Mouse (Mus musculus): ENCODE data around the gene Pth1r.
"Not testable (repeated sequence)": the region's sequence is repeated elsewhere in the genome, so short reads cannot be mapped to it uniquely, and the experiment has no call there.

Pth1r gene

DNA sequence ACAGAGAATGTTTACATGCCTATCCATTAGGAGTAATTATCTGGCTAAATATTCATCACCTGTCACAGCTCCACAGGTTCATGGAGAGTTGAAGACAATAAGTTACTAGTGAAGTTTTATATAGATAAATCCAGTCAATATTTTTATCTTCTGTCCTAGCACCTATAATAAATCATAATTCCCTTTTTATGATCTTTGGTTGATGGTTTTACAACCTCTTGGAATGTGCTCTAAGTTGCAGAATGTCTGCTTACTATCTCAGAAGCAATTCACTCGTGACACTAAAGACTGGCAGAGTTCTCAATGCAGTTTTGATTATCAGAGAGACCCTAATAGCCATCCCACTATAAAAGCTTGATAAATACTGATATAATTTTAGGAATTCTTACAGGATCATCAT lies 33.6 kb downstream of the Pth1r start:
- DNase-seq (ENCODE audit: low spot score) = no peak

DNA sequence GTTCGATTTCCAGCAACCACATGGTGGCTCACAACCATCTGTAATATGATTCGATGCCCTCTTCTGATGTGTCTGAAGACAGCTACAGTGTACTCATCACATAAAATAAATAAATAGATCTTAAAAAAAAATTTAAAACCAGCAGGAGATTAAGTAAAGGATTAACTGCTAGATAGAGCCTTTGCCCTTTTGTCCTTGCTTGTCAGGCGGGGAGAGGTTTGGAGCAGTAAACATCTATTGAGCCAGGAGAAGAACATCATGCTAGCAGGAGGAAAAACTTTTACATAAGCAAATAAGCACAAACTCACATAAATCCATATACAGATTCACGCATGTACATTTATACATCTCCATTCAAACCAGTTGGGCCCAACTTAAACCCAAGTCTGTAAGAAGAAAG lies 34.4 kb downstream of the Pth1r start:
- DNase-seq (ENCODE audit: low spot score) = no peak

DNA sequence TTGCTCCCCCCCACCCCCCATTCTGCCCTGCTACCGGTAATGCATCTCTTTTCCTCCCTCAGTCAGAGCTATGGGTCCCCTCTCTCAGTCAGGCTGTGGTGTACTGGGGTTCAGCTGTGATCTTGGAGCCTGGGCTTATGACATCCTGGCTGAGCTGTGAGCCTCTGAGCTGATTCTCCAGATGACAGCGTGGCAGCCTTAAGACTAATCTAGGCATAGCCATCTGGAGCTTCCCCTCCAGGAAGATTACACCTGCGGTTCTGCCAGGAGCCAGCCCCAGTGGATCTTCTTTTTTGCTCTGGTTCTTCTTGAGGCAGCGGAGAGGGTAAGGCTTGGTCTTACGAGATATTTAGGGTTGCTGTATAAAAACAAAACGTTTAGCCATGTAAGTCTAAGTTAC lies 34.9 kb downstream of the Pth1r start:
- DNase-seq (ENCODE audit: low spot score) = no peak

DNA sequence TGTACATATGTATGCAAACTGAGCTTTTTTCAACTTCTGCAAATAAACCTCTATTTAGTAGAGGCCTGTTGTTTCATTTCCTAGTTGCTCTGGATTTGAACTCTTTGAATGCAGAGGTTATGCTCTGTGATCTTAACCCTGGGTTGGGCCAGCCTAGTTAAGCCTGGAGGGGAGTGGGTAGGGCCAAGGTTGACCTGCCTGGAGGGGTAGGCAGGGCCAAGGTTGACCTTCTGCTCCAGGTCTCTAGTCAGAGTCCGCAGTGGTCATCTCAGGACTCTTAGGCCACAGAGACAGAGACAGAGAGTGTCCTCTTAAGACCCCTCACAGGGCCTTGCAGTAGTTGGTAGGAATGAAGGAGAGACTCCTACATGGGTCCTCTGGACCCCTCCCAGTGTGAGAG lies 35.4 kb downstream of the Pth1r start:
- DNase-seq (ENCODE audit: low spot score) = no peak

DNA sequence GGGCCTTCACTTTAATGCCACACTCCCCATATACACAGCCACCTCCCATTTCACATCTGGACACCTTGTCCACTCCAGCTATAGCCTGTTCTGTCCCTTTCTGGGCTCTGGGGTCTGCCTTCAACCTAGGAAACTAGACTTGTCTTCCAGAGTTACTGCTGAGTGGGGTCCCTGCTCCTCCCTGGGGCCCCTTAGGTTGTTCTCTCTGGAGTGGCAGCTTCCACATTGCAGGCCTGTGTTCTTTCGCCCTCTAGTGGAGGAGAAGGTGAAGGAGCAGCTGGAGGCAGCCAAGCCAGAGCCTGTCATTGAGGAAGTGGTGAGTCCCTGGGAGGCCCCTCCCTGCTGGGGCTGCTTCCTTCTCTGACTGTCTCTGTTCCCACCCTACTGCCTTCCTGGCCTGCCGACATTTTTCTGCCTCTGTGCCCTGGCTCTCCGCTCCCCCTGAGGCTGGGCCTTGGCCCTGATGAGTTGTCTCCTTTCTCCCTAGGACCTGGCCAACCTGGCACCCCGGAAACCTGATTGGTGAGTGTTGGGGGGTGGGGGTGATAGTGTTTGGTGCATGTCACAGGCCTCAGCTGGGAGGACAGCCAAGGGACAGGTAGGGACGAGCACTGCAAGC lies 37.2 kb downstream of the Pth1r start:
- peak; percentile 63 for DNase-seq (ENCODE audit: low spot score)

DNA sequence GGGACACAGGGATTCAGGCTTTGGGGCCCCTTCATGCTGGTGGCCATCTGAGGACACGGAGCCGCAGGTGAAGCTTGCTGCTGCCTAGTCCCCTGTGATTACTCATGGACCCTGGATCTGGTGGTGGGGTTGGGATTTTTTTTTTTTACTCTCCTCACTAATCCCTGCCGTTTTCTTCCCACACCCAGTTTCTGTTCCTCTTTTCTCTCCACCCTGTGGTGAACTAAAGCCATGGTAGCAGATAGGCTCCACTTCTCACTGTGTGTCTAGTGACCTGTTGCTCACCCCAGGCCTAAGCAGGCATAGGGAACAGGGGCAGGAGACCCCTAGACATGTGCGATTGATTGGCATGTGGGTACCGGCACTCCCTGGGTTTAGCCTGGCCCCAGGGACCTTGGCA lies 40.2 kb downstream of the Pth1r start:
- DNase-seq (ENCODE audit: low spot score) = no peak

DNA sequence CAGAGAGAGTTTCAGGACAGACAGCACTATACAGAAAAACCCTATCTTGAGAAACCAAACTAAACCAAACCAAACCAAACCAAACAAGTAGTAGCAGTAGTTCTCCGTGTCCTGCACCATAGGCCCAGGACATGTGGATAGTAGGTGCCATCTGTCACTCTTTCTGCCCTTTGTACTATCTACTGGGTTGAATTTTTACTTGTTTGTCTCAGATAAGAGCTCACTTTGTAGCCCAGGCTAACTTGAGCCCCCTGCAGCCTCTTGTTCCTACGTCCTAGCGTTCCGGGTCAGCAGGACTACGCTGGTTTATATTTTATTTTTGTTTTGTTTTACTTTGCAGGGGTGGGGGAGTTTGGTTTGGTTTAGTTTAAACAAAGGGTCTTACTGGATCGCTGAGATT lies 43.0 kb downstream of the Pth1r start:
- no peak for DNase-seq (ENCODE audit: low spot score)

DNA sequence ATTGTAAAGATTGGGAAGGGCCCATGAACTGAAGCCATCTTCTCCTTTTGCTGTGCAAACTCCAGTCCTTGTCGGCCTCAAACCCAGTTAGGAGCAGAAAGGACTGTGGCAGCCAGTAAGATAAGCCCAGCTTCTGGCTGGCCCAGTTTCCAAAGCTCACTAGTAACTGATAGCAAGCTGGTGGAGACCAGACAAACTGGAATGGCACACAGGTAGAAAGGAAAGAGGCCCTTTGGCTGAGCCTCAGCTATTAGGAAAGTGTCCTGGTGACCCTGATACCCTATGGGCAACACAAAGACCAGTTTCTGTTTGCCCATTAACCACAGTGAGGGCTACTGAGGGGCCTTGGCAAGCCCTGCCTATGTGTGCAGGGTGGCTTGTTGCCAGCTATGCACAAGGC lies 44.1 kb downstream of the Pth1r start:
- DNase-seq (ENCODE audit: low spot score) = no peak

DNA sequence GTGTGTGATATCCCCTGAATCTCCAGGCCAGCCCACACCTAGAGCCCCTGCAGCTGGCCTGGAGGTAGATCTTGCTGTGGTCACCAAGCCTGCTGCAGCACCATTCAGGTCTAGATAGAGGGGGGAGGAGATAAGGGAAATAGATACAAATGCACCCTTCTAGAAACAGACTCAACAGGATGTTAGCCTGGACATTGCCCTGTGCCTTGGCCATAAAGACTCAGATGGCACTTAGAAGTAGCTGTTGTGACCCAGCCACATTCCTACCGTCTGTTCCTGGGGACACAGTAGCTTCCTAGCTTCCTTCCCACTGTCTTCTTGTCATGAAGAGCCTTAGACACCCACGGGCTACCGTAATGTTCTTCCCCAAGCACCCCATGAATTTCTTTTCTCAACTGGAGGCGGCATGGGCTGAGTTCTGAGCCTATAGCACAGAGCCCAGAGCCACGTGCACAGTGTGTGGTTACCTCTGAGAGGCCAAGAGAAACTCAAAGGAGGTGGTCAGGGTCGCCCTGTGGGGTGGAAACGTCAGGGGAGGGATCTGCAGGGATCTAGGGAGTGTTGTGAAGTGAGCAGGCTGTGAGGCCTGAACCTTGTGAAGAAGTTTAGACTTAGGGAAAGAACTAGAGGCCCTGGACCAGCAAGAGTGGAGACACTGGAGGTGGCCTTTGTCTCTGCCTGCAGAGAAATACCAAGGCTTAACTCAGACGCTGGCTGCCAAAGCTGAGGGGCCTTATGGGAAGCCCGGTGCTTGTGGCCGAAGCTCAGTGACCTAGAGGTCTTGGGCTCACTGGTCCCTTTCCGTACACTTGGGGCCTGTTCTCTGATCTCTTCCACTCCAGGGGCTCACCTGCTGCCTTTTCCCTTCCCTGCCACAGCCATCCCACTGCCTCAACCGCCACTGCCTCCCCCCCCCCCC lies 45.6 kb downstream of the Pth1r start:
- no peak for DNase-seq (ENCODE audit: low spot score)

DNA sequence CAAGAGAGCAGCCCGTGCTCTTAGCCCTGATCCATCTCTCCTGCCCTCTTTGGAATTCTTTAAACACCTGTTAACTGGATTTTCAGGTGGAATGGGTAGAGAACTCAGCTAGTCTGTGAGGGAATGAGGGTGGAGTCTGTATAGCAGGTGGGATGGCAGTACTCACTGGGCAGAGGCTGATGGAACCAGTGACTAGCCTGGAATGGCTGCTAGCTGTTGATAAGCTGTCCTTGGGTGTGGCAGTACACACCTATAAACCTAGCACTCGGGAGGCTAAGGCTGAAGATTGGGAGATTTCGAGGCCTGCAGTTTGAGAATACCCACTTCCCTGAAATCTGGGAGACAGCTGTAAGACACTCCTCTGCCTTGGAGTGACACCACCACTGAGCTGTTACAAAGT lies 47.4 kb downstream of the Pth1r start:
- no peak for DNase-seq (ENCODE audit: low spot score)

DNA sequence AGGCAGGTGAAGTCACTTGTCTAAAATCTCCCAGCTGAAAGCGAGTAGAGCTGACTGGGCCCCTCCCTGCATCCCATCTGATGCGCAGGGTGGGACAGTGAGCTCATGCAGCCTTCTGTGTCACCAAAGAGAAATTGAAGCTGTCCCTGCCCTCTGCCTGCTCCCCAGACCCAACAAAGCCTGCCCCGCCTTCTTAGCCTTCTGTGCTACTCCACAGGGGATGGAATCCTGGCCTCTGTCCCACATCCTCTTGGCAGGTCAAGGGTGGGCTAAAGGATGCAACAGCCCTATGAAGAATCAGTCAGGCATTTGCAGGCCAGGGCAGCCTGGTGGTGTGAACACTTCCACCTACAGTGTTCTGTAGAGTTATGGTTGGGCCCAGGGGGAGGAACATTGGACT lies 49.5 kb downstream of the Pth1r start:
- DNase-seq (ENCODE audit: low spot score) = no peak

DNA sequence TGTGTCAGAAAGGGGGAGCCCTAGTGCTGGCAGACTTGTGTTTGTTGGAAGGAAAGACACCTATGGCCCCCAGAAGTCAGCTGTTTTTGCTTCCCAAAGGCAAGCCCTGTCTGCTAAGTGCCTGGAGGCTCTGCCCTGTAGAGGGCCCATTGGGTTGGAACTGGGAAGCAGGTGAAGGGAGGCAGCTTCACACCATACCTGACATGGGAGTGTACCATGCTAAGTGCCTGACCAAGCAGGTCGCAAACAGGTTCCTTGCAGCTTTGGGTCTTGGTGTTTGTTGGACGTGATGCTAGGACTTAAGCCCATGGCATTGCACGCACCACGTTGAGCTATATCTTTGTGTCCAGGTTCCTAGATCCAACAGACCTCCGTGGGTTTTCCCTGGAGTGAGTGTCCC lies 50.5 kb downstream of the Pth1r start:
- DNase-seq (ENCODE audit: low spot score) = no peak

DNA sequence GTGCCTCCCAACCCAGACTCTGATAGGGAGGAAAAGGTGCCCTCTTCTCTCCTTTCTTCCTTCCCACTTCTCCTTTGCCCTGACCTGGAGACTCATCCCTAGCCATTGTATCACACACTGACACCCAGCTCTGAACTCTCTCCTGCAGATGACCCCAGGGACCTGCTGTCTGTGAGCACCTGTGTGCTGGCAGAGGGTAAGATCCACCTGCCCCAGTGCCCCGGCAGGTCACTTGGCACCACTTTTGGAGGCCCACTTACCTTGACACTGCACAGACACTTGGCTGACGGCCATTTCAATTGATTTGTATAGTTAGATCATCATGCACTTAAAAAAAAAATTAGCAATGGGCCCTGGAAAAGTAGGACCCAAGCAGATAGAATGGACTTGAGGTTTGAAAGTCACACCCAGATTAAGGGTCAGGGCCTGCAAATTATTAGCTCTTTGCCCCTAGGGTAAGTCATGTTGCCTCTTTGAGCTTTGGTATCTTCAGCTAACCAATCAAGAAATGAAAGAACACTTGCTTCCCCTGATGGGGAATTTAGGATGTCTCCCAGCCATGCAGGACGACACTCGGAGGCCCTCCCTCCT lies 51.7 kb downstream of the Pth1r start:
- no peak for DNase-seq (ENCODE audit: low spot score)

DNA sequence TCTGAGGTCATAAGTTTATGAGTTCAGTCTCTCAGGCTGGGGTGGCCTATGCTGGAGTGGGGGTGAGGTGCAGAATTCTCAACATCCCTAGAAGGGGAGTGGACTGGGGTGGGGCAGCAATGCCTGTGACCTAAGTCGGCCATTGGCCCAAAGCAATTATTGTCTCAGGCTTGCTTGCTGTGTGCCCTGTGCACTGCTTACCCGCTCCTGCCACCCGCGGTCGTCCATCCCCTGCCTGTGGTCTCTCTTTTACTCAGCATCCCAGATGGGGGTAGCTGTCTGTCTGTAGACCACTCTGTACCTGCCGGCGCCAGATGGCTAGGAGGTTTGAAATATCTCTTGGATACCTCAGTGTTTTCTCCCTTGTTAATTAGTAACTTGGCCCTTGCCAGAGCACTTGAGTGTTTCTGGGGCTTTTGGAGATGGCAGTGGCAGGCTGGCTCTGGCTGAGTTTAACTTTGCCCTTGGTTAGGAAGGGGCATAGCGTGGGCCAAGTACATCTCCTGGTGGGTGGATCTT lies 57.6 kb downstream of the Pth1r start:
- no peak for DNase-seq (ENCODE audit: low spot score)

DNA sequence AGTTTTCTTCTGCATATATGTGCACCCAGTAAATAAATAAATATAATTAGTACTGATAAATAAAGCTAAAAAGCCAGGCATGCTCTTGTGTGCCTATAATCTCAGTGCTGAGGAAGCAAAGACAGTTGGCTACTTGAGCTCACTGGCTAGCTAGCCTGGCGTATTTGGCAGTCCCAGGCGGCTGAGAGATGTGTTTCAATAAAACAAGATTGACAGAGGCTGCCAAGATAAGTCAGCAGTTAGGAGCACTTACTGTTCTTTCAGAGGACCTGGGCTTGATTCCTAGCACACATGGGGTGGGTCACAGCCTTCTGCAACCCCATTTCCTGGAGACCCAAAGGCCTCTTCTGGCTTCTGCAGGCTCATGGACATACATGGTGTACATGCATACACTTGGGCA lies 59.1 kb downstream of the Pth1r start:
- DNase-seq (ENCODE audit: low spot score) = no peak

DNA sequence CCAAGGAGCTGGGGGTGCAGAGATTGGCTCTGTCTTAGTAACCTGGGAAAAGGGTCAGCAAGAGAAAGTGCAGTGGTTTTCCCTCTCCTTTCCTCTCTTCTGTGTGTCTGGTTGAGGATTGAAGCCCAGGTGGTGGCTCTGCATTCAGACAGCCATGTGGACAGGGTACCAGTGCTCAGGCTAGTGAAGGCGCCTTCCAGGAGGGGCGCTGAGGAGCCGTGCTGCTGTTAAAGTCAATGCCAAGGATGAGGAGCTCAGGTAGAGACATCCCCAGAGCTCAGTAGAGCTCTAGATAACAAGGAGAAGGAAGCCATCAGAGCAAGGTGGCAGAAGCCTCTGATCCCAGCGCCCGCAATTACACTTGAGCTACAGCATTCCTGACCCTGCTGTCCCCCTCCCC lies 59.9 kb downstream of the Pth1r start:
- DNase-seq (ENCODE audit: low spot score) = no peak

DNA sequence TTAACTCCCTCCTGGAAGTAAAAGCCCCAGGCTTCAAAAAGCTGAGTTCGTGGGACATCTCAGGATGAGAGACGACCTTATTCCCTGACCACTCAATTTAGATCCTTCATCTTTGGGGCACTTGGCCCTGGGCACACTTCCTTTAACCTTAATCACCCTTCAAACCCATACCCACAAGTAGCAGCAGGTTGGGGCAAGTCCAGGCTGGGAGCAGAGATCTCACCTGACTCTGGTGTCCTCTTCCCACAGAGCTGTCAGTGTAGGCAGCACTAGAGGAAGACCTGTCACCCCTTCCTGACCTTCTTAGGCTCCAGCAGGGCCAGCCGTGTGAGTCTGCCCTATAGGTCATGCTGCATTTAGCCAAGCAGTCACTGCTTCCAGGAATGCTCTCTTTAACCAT lies 60.5 kb downstream of the Pth1r start:
- no peak for DNase-seq (ENCODE audit: low spot score)

DNA sequence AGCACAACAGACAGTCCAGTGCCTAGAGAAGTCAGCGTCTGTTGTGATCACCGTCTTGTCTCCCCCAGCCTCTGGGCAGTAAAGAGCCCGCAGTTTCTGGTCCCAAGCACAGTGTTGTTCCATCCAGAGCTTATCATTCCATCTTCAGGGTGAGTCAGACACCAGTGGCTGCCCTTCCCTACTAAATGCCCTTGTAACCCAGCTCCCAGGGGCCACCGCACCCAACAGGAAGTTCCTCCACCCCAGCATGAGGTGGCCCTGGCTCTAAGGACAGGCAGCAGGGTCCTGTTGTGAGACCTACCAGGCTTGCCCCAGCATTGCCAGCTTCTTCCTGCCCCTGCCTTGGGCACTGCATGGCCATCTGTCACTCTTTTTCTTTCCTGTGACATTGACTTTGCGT lies 61.4 kb downstream of the Pth1r start:
- DNase-seq (ENCODE audit: low spot score) = no peak

DNA sequence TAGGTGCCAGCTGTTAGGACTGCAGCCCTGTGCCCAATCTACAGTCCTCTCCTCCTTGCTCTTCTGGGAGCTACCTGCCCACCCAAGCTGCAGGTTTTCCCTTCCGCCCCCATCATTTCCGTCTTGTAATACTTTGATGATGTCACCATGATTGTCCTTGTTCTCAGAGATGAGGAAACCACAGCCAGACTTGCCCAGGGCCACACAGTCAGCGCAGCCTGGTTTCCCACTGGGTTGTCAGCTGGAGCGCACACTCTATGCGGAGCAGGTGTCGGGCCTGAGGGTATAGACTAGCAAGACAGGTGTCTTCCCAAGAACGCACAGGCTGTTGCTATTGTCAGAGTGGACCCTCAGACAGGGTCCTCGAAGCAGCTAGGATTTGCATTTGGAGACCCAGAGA lies 61.8 kb downstream of the Pth1r start:
- DNase-seq (ENCODE audit: low spot score) = no peak

DNA sequence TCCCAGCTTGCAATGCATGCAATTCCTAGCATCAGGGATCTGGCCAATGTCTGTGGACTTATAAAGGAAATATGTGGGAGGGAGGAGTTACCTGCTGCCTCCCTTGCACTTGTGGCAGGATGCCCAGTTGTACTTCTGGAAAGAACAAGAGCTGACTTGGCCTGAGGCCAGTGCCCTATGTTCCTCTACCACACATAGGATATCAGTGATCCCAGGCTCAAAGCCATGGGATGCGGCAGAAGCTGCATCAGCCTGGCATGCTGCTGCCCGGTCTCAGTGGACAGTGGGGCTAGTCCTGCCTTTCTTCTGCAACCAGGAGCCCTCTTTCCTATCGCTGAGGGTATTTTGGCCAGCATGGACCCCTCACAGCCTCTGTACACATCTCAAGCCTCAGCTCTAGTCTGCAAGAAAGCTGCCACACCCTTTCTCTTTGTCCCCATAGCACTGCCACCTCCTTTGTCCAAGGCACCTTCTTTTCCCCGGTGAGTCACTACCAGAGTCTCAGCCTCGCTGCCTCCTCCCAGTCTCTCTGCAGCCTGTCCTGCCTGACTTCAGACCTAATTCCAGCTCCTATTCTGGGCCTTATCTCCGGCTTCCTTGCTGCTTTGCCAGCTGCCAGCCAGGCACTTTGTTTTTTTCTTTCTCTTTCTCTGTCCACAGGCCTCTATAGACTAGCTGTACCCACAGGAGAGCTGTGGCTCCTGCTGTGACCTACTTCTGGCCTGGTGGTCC lies 62.7 kb downstream of the Pth1r start:
- DNase-seq (ENCODE audit: low spot score) = peak; percentile 71

DNA sequence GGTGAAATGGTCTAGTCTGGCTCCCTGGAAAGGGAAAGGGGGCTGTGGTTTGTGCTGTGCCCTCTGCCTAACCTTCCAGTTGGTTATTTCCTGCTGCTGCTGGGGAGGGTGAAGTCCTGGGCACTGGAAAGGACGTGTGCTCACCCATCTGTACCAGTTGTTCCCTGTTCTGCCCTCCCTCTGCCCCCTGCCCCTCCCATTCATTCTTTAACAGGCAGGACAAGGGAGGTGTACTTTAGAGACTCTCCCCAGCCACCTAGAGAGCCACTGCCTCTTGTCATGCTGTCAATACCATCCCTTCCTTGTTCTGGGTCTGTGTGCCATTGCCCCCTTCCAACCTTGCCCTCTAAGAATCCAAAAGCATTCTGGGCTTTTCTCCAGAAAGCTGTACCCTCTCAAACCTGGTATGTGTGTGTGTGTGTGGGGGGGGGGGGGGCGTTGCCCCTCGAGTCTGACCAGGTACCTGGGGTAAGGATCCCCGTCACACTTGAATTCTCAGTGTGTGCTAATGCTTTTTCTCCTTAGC lies 63.3 kb downstream of the Pth1r start:
- no peak for DNase-seq (ENCODE audit: low spot score)

DNA sequence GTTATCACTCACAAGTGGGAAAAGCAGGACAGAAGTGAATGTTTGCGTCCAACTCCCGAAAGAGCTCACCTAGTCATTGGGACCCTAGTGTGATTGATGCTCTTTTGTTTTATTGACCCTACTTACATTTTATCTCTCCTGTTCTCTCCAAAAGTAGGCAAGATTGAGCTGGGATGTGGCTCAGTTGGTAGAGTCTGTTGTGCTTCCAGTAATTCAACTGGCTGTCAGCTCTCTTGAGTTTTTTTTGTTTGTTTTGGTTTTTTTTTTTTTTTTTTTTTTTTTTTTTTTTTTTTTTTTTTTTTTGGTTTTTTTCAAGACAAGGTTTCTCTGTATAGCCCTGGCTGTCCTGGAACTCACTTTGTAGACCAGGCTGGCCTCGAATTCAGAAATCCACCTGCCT lies 64.2 kb downstream of the Pth1r start:
- DNase-seq (ENCODE audit: low spot score) = not testable (repeated sequence)
